Mouse (Mus musculus): ENCODE data around the gene Gm16181. TPM values are rescaled to one million over a fixed set of nuclear protein-coding genes. Genes with fewer than 3 reads are reported as not detected.

Gm16181 gene
- total RNA-seq, 2 experiments from 2014 or later: not detected

DNA sequence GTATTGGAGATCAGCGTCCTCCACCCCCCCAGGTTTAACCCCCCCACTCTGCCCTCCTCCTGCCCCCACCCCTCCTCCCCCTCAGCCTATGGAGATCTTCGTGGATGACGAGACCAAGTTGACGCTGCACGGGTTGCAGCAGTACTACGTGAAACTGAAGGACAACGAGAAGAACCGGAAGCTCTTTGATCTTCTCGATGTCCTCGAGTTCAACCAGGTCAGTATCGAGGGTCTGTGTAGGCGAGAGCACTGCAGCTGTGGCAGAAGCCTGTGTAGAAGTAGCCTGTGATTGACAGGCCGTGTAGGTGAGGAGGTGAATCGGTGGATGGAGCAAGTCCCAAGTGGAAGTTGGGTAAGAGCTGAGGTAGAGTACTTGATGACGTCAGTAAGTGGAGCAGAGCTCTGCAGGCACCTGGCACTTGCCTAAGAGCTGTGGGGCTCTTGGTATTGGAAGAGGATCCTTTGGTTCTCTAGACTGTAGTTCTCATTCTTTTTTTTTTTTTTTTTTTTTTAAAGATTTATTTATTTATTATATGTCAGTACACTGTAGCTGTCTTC, 30.6 kb downstream of the Gm16181 start:
- TF ChIP-seq CTCF (conservative IDR thresholded peaks at IDR 0.05): no peak
- Histone ChIP-seq H3K27ac (no peak overlapping the region), H3K4me3 (no peak overlapping the region)
- no peak for DNase-seq (ENCODE audit: low spot score in 2 of 2)

GRCm38 (mm10) chr17:35251981-35252380, 31.3 kb downstream of the Gm16181 start:
- TF ChIP-seq CTCF (conservative IDR thresholded peaks at IDR 0.05): no peak
- DNase-seq (ENCODE audit: low spot score in 2 of 2): no peak
- no peak overlapping the region for H3K4me3 ChIP-seq
- H3K27ac ChIP-seq: no peak overlapping the region

GRCm38 (mm10) chr17:35252619-35253292, 32.1 kb downstream of the Gm16181 start:
- H3K27ac ChIP-seq: no peak overlapping the region
- DNase-seq (ENCODE audit: low spot score in 2 of 2): no peak
- no peak overlapping the region for H3K4me3 ChIP-seq
- no peak for TF ChIP-seq CTCF (conservative IDR thresholded peaks at IDR 0.05)

- Histone ChIP-seq H3K27ac (no peak overlapping the region), H3K4me3 (no peak overlapping the region)
- TF ChIP-seq CTCF (conservative IDR thresholded peaks at IDR 0.05): no peak
Observed at GRCm38 (mm10) chr17:35253293-35254093, 32.9 kb downstream of the Gm16181 start.

DNA sequence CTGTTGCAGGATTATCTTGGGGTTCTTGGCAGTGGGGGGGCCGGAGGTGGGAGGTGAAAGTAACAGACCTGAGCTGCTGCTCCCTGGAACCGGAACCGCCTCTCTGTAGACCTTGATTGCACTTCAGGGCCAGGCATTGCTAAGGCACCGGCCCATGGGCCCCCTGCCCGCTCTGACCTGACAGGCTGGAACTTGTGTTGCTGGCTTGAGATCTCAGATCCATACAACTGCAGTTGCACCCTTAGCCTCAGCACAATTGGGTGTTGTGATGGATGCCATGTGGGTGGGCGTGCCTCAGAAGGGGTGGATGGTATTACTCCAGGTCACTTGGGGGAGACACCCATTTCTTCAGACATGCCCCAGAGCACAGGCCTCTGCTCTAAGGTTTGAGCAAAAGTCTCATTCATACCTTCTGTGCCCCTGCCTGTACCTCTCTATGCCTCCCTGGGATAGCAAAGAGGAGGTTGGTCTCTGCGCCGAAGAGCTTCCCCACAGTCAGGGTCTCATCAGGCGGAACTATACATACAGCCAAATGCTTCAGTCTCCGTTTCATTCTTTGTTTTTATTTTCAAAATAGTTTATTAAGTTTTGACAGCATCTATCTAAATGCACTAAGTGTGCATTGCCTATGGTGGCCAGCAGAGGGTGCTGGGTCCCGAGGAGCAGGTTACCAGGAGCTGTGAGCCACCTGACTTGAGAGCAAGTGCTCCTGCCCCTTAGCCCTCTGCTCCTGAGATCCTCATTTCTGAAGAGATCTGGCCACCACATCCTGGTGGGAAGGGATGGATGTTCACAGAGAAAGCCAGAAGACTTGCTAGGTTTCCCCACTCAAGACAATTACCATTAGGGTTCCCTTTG, 33.8 kb downstream of the Gm16181 start:
- TF ChIP-seq CTCF (conservative IDR thresholded peaks at IDR 0.05): peak; percentile 94
- Histone ChIP-seq H3K27ac (no peak overlapping the region), H3K4me3 (no peak overlapping the region)
- peak in 1 of 2 experiments; percentile 48 for DNase-seq (ENCODE audit: low spot score in 2 of 2)

More at GRCm38 (mm10) chr17:35253293-35254093, 32.9 kb downstream of the Gm16181 start:
- DNase-seq (ENCODE audit: low spot score in 2 of 2): no peak

DNA sequence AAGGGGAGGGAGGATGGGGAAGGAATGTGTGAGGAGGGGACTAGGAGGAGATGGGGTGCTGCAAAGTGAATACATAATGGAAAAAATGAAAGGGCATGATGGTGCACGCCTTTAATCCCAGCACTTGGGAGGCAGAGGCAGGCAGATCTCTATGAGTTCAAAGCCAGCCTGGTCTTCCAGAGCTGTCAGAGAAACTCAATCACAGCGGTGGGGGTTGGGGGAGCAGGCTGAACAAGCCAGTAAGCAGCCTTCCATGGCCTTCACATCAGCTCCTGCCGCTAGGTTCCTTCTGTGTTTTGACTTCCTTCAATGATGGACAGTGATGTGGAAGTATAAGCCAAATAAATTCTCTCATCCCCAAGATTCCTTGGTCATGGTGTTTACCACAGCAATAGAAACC, 34.7 kb downstream of the Gm16181 start:
- no peak overlapping the region for H3K4me3 ChIP-seq
- no peak for DNase-seq (ENCODE audit: low spot score in 2 of 2)

DNA sequence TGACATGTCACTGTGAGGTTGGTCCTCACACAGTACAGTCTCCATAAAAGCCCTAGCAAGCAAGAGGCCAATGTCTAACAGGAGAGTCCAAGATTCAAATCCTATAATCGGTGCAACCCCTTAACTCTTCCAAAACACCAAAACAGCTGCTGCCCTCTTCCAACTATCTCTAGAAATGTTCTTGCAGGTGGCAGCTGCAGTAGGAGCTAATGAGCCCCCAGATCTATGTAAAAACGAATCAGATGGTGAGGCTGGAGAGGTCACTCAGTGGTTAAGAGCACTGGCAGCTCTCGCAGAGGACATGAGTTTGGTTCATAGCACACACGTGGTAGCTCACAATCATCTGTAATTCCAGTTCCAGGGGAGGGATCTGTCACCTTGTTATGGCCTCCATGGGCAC, 35.1 kb downstream of the Gm16181 start:
- Histone ChIP-seq H3K27ac (no peak overlapping the region), H3K4me3 (no peak overlapping the region)
- DNase-seq (ENCODE audit: low spot score in 2 of 2): no peak
- no peak for TF ChIP-seq CTCF (conservative IDR thresholded peaks at IDR 0.05)

More for the DNA sequence above, 34.7 kb downstream of the Gm16181 start:
- H3K27ac ChIP-seq: no peak overlapping the region
- TF ChIP-seq CTCF (conservative IDR thresholded peaks at IDR 0.05): no peak

DNA sequence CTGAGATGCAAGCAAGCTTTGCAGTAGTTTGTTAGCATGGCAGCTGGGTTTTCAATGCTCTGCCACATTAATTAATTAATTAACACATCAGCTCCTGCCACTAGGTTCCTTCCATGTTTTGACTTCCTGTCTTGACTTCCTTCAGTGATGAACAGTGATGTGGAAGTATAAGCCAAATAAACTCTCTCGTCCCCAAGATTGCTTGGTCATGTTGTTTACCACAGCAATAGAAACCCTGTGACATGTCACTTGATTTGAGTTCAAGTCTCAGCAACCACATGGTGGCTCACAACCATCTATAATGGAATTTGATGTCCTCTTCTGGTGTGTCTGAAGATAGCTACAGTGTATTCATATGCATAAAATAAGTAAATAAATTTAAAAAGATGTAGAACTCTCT, 36.7 kb downstream of the Gm16181 start:
- Histone ChIP-seq H3K27ac (no peak overlapping the region), H3K4me3 (no peak overlapping the region)
- no peak for TF ChIP-seq CTCF (conservative IDR thresholded peaks at IDR 0.05)
- DNase-seq (ENCODE audit: low spot score in 2 of 2): no peak

DNA sequence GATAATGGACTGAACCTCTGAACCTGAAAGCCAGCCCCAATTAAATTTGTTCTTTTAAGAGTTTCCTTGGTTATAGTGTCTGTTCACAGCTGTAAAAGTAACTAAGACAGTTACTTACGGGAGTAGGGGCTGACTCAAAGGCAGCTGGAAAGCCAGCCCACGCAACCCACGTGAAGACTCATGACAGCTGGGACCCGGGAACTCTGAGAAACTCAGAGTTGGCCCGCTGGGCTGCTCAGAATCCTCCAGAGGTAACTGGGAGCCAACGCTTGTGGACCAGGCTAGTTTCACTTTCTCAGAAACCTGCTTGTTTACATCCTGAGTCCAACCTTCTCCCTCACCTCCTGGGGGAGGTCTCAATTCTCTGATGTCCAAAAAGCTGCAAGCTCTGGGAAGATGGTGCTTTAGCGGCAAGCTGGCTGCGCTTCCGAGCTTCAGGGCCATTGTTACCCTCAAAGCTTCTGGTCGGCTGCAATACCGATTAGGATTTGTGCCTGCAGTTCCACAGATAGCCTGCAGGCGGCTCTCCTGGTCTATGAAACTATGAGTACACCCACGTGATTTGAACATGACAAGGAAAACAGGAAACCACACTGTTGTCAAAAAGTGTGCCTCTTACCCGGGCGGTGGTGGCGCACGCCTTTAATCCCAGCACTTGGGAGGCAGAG, 37.3 kb downstream of the Gm16181 start:
- Histone ChIP-seq H3K4me3 (peak overlapping the region; percentile 48), H3K27ac (peak overlapping the region; percentile 61; the same call in 1 of the 2 replicates)
- peak; percentile 88 for TF ChIP-seq CTCF (conservative IDR thresholded peaks at IDR 0.05)
- peak; percentile 91 to 94 for DNase-seq (ENCODE audit: low spot score in 2 of 2)

GRCm38 (mm10) chr17:35258492-35259478, 38.2 kb downstream of the Gm16181 start:
- Histone ChIP-seq H3K4me3 (no peak overlapping the region), H3K27ac (no peak overlapping the region)
- TF ChIP-seq CTCF (conservative IDR thresholded peaks at IDR 0.05): 0 out of 2 replicates have a peak, but pooled peaks have one; percentile 3
- DNase-seq (ENCODE audit: low spot score in 2 of 2): no peak

DNA sequence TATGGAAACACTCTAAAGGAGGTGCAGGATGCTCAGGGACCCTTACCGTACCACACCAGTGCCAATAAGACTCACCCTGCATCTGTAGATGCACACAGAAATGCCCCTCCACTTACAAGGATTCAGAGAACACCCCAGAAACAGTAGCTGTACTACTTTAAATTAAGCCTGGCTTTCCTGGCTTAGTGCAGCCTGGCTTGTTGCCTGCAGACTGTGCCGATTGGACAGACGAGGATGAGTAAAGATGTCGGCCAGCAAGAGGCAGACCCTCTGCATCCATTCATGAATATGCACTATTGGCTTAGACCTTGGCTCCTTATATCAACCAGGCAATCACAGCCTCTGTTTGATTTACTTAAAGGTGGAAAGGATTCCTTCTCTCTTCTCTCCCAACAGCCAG, 39.0 kb downstream of the Gm16181 start:
- no peak overlapping the region for H3K4me3 ChIP-seq
- no peak for DNase-seq (ENCODE audit: low spot score in 2 of 2)
- H3K27ac ChIP-seq: no peak overlapping the region
- TF ChIP-seq CTCF (conservative IDR thresholded peaks at IDR 0.05): no peak

Measured in layer of hippocampus, adult 2 months (tissue).